ENCODE assay signal across 18 mouse cellular contexts in genomic region chr16:7058556-7058955, GRCm38 (mm10).
DNase-seq lines count a peak whose midpoint lies in the region; ATAC-seq and TF ChIP-seq lines count a peak whose summit lies in the region.
"Had no signal": no experiment of that assay in that cellular context is flagged by ENCODE, and none has a peak within 500 bp of the region (broad histone marks: within the 10 kb centered on the region; RNA-seq: fewer than 3 reads in every experiment).

No protein-coding gene starts in this region.

- H3K9me3 ChIP-seq in forebrain, postnatal 0 days (ENCODE audit: low read length): no peaks in the 10 kb centered on the region
- H3K9me3 ChIP-seq in forebrain, embryonic 13.5 days (replicated peaks): no peaks in the 10 kb centered on the region
- H3K9me3 ChIP-seq: embryonic facial prominence, embryonic 13.5 days; heart, embryonic 15.5 days; hindbrain, embryonic 10.5 days; intestine, embryonic 15.5 days had no signal

- DNase-seq in cerebellum, adult 9-10 months: peak; percentile 61
- no peak for DNase-seq in cerebellum, postnatal 25 days
- DNase-seq in forebrain, postnatal 0 days: peak; percentile 62
- DNase-seq in layer of hippocampus, adult 11-12 months (ENCODE audit: low spot score): peak; percentile 47
- no peak for DNase-seq in layer of hippocampus, postnatal 25 days (ENCODE audit: extremely low spot score in 1 of 2, low spot score in 1 of 2)
- peak; percentile 64 for DNase-seq in layer of hippocampus, adult 9-11 months
- DNase-seq in adipocyte (ENCODE audit: low spot score): no peak
- DNase-seq: adrenal gland, postnatal 14 days; heart, postnatal 14 days; kidney, adult 18-20 months had no signal

- H3K27ac ChIP-seq in forebrain, postnatal 0 days (ENCODE audit: low read depth, low read length): no peak overlapping the region
- no peak overlapping the region for H3K27ac ChIP-seq in forebrain, embryonic 13.5 days
- H3K27ac ChIP-seq: embryonic facial prominence, embryonic 13.5 days; heart, embryonic 15.5 days; hindbrain, embryonic 10.5 days; hindbrain, embryonic 14.5 days; intestine, embryonic 15.5 days had no signal

- H3K36me3 ChIP-seq in forebrain, postnatal 0 days (ENCODE audit: insufficient read depth): no peaks in the 10 kb centered on the region
- H3K36me3 ChIP-seq in forebrain, embryonic 13.5 days (ENCODE audit: poor library complexity, severe bottlenecking): no peaks in the 10 kb centered on the region
- H3K36me3 ChIP-seq: embryonic facial prominence, embryonic 13.5 days; heart, embryonic 15.5 days; hindbrain, embryonic 10.5 days; intestine, embryonic 15.5 days had no signal

- no peak overlapping the region for H3K4me2 ChIP-seq in forebrain, postnatal 0 days (ENCODE audit: low read depth)
- H3K4me2 ChIP-seq in forebrain, embryonic 13.5 days: no peak overlapping the region
- H3K4me2 ChIP-seq: embryonic facial prominence, embryonic 13.5 days; heart, embryonic 11.5 days; heart, embryonic 15.5 days; hindbrain, embryonic 14.5 days; intestine, embryonic 15.5 days had no signal

- no peaks in the 10 kb centered on the region; the same call in 1 of the 2 replicates for H3K4me1 ChIP-seq in forebrain, postnatal 0 days (ENCODE audit: insufficient read depth)
- no peaks in the 10 kb centered on the region for H3K4me1 ChIP-seq in forebrain, embryonic 13.5 days
- H3K4me1 ChIP-seq: embryonic facial prominence, embryonic 13.5 days; intestine, embryonic 15.5 days had no signal

- 61% methylated on average over 1 of the region's 1 CpGs for WGBS in forebrain, postnatal 0 days
- WGBS in forebrain, embryonic 13.5 days: 72% methylated on average over 1 of the region's 1 CpGs

- no peak for TF ChIP-seq CTCF in forebrain, postnatal 0 days (IDR thresholded peaks at IDR 0.05; ENCODE audit: low read depth)

- no peak overlapping the region for H3K9ac ChIP-seq in forebrain, postnatal 0 days
- H3K9ac ChIP-seq in forebrain, embryonic 13.5 days: no peak overlapping the region
- H3K9ac ChIP-seq: embryonic facial prominence, embryonic 13.5 days; heart, embryonic 15.5 days; hindbrain, embryonic 14.5 days; intestine, embryonic 15.5 days had no signal

- ATAC-seq in forebrain, postnatal 0 days: peak; percentile 69
- ATAC-seq in forebrain, embryonic 13.5 days: no peak
- ATAC-seq: forebrain, embryonic 14.5 days; intestine, embryonic 15.5 days had no signal

- H3K4me3 ChIP-seq in forebrain, postnatal 0 days (ENCODE audit: low read depth, low read length): no peak overlapping the region
- no peak overlapping the region for H3K4me3 ChIP-seq in forebrain, embryonic 13.5 days
- H3K4me3 ChIP-seq: embryonic facial prominence, embryonic 13.5 days; heart, embryonic 15.5 days; hindbrain, embryonic 10.5 days; intestine, embryonic 15.5 days had no signal

- H3K27me3 ChIP-seq in forebrain, postnatal 0 days (ENCODE audit: insufficient read depth, low read length): no peaks in the 10 kb centered on the region
- H3K27me3 ChIP-seq in forebrain, embryonic 13.5 days: no peaks in the 10 kb centered on the region
- H3K27me3 ChIP-seq: embryonic facial prominence, embryonic 13.5 days; heart, embryonic 15.5 days; intestine, embryonic 15.5 days had no signal

Comparison
In these comparisons a context has a peak if more than half of its experiments do, and no peak if none do; other contexts are left out.
1. DNase-seq: peak in cerebellum, adult 9-10 months (single experiment), forebrain, postnatal 0 days (single experiment), layer of hippocampus, adult 11-12 months (single experiment) and layer of hippocampus, adult 9-11 months (single experiment); none in cerebellum, postnatal 25 days (0 of 2), layer of hippocampus, postnatal 25 days (0 of 2) and adipocyte (single experiment).